Mouse (Mus musculus): ENCODE results near the gene Glb1l2. TPM values are rescaled to one million over a fixed set of nuclear protein-coding genes. Genes with fewer than 3 reads are reported as not detected.

Gene Glb1l2
- total and polyA plus RNA-seq, 3 experiments, result not detected

GRCm38 (mm10) chr9:26742817-26743216, 63.5 kb downstream of the Glb1l2 start:
- no peaks in the 10 kb centered on the region for H3K79me2 ChIP-seq (replicated peaks; ENCODE audit: control insufficient read depth, extremely low read depth, insufficient read depth, poor library complexity, severe bottlenecking)
- dilution Hi-C loops (cut with MboI; ENCODE audit: extremely low pct_ligation_motif_present, extremely low pct_unique_long_range_greater_than_20kb, low sequenced_read_pairs), result no loop called here
- no peaks in the 10 kb centered on the region for H3K9me3 ChIP-seq (replicated peaks; ENCODE audit: low read length)
- TF ChIP-seq ZC3H11A (IDR thresholded peaks at IDR 0.05; ENCODE audit: low read depth, low read length) (no peak), USF2 (conservative IDR thresholded peaks at IDR 0.05; ENCODE audit: low read depth, low read length) (no peak), PAX5 (IDR thresholded peaks at IDR 0.05; ENCODE audit: low read length) (no peak), CTCF (conservative IDR thresholded peaks at IDR 0.05 in 1 of 2, IDR thresholded peaks at IDR 0.05 in 1 of 2; ENCODE audit: low read depth in 2 of 2, low read length in 2 of 2) (no peak), CHD2 (IDR thresholded peaks at IDR 0.05; ENCODE audit: low read length) (no peak), UBTF (IDR thresholded peaks at IDR 0.05; ENCODE audit: low read depth, low read length) (no peak), POLR2AphosphoS2 (IDR thresholded peaks at IDR 0.05; ENCODE audit: low read depth, low read length) (no peak), MYC (IDR thresholded peaks at IDR 0.05; ENCODE audit: low read depth, low read length) (no peak), MXI1 (IDR thresholded peaks at IDR 0.05; ENCODE audit: low read depth, low read length) (no peak), NELFE (IDR thresholded peaks at IDR 0.05; ENCODE audit: low read depth, low read length) (no peak), RAD21 (IDR thresholded peaks at IDR 0.05; ENCODE audit: low read depth, low read length) (no peak), MAZ (IDR thresholded peaks at IDR 0.05; ENCODE audit: low read depth, low read length) (no peak)
- in situ Hi-C loops (cut with MboI; ENCODE audit: low pct_ligation_motif_present, low pct_unique_long_range_greater_than_20kb, low sequenced_read_pairs), result no loop called here
- H3K27ac ChIP-seq (ENCODE audit: insufficient read depth, low read depth), result no peak overlapping the region
- no peaks in the 10 kb centered on the region for H3K27me3 ChIP-seq (replicated peaks)
- H3K36me3 ChIP-seq (replicated peaks in 1 of 2; ENCODE audit: control insufficient read depth in 1 of 2, insufficient read depth in 1 of 2, low read length in 1 of 2), result no peaks in the 10 kb centered on the region
- no peak overlapping the region for H3K9ac ChIP-seq (ENCODE audit: insufficient read depth, low read depth)
- no peak for DNase-seq (ENCODE audit: extremely low read depth)
- no peak overlapping the region for H3K4me3 ChIP-seq (replicated peaks in 1 of 3; ENCODE audit: low read depth in 2 of 3, low read length in 2 of 3, poor library complexity in 1 of 3)
- H3K4me2 ChIP-seq (ENCODE audit: insufficient read depth, low read depth, poor library complexity, severe bottlenecking), result no peak overlapping the region
- H3K4me1 ChIP-seq (ENCODE audit: control insufficient read depth in 1 of 2, insufficient read depth in 2 of 2), result no peaks in the 10 kb centered on the region

GRCm38 (mm10) chr9:26737116-26737515, 69.2 kb downstream of the Glb1l2 start:
- dilution Hi-C loops (cut with MboI; ENCODE audit: extremely low pct_ligation_motif_present, extremely low pct_unique_long_range_greater_than_20kb, low sequenced_read_pairs), result no loop called here
- TF ChIP-seq IRF4 (IDR thresholded peaks at IDR 0.05; ENCODE audit: low read depth, low read length) (no peak), CHD1 (IDR thresholded peaks at IDR 0.05; ENCODE audit: low read depth, low read length) (no peak), MAX (IDR thresholded peaks at IDR 0.05; ENCODE audit: low read length) (no peak), GABPA (IDR thresholded peaks at IDR 0.05; ENCODE audit: insufficient replicate concordance, low read depth, low read length) (no peak), HCFC1 (IDR thresholded peaks at IDR 0.05; ENCODE audit: low read depth, low read length) (no peak), MAFK (IDR thresholded peaks at IDR 0.05; ENCODE audit: insufficient replicate concordance, low read length) (no peak), ZNF384 (IDR thresholded peaks at IDR 0.05; ENCODE audit: low read depth, low read length) (no peak), MAZ (IDR thresholded peaks at IDR 0.05; ENCODE audit: low read depth, low read length) (no peak), USF2 (conservative IDR thresholded peaks at IDR 0.05; ENCODE audit: low read depth, low read length) (no peak), SMC3 (IDR thresholded peaks at IDR 0.05; ENCODE audit: low read depth, low read length) (no peak), ZMIZ1 (IDR thresholded peaks at IDR 0.05; ENCODE audit: low read depth, low read length) (no peak), MEF2A (IDR thresholded peaks at IDR 0.05; ENCODE audit: borderline replicate concordance, low read depth, low read length) (no peak), NRF1 (IDR thresholded peaks at IDR 0.05; ENCODE audit: low read depth, low read length) (no peak), ZC3H11A (IDR thresholded peaks at IDR 0.05; ENCODE audit: low read depth, low read length) (no peak)

More at GRCm38 (mm10) chr9:26737116-26737515, 69.2 kb downstream of the Glb1l2 start:
- no peak overlapping the region for H3K4me3 ChIP-seq (replicated peaks in 1 of 3; ENCODE audit: low read depth in 2 of 3, low read length in 2 of 3, poor library complexity in 1 of 3)
- DNase-seq (ENCODE audit: extremely low read depth), result no peak
- H3K79me2 ChIP-seq (replicated peaks; ENCODE audit: control insufficient read depth, extremely low read depth, insufficient read depth, poor library complexity, severe bottlenecking), result no peaks in the 10 kb centered on the region
- H3K4me2 ChIP-seq (ENCODE audit: insufficient read depth, low read depth, poor library complexity, severe bottlenecking), result no peak overlapping the region
- in situ Hi-C loops (cut with MboI; ENCODE audit: low pct_ligation_motif_present, low pct_unique_long_range_greater_than_20kb, low sequenced_read_pairs), result no loop called here
- no peak overlapping the region for H3K9ac ChIP-seq (ENCODE audit: insufficient read depth, low read depth)
- H3K36me3 ChIP-seq (replicated peaks in 1 of 2; ENCODE audit: control insufficient read depth in 1 of 2, insufficient read depth in 1 of 2, low read length in 1 of 2), result no peaks in the 10 kb centered on the region
- H3K27ac ChIP-seq (ENCODE audit: insufficient read depth, low read depth), result no peak overlapping the region
- no peaks in the 10 kb centered on the region for H3K4me1 ChIP-seq (ENCODE audit: control insufficient read depth in 1 of 2, insufficient read depth in 2 of 2)
- no peaks in the 10 kb centered on the region for H3K27me3 ChIP-seq (replicated peaks)
- H3K9me3 ChIP-seq (replicated peaks; ENCODE audit: low read length), result peaks cover 5% of the 10 kb centered on the region
